Mouse (Mus musculus) spleen, postnatal 36 days (tissue): ENCODE measurements around the gene Tll2.

Experiments
- DNase-seq, 2 experiments: peaks; one replicate each; pipeline ENCODE4 v3.0.0; 2022; ENCODE audit warnings: low spot score in 2 of 2, mixed read lengths in 1 of 2

The Tll2 gene

GRCm38 (mm10) chr19:41206811-41207344 lies at the start of gene Tll2:
Tll2 (minus strand) TSS chr19:41206835.
- DNase-seq: peak; percentile 15 to 30

- no peak for DNase-seq
These were observed 47.9 kb upstream of the Tll2 start for GRCm38 (mm10) chr19:41254584-41254983.

GRCm38 (mm10) chr19:41248968-41249367 lies 42.3 kb upstream of the Tll2 start:
- DNase-seq: no peak

GRCm38 (mm10) chr19:41248271-41248670 lies 41.6 kb upstream of the Tll2 start:
- no peak for DNase-seq

- DNase-seq: no peak
These were observed 39.6 kb upstream of the Tll2 start for GRCm38 (mm10) chr19:41246271-41246670.

GRCm38 (mm10) chr19:41244581-41244980 lies 37.9 kb upstream of the Tll2 start:
- peak; percentile 12 to 23 for DNase-seq

- DNase-seq: no peak
These were observed 35.4 kb upstream of the Tll2 start for GRCm38 (mm10) chr19:41241997-41242396.

- DNase-seq: no peak
These were observed 27.1 kb upstream of the Tll2 start for GRCm38 (mm10) chr19:41233698-41234097.

GRCm38 (mm10) chr19:41208326-41208725 lies 1.7 kb upstream of the Tll2 start:
- DNase-seq: no peak

- DNase-seq: no peak
These were observed 409 bp downstream of the Tll2 start for GRCm38 (mm10) chr19:41206041-41206810.

GRCm38 (mm10) chr19:41204159-41205081 lies 2.2 kb downstream of the Tll2 start:
- no peak for DNase-seq

GRCm38 (mm10) chr19:41197606-41198005 lies 9.0 kb downstream of the Tll2 start:
- DNase-seq: no peak

- no peak for DNase-seq
These were observed 13.3 kb downstream of the Tll2 start for GRCm38 (mm10) chr19:41193379-41193778.

GRCm38 (mm10) chr19:41192953-41193352 lies 13.7 kb downstream of the Tll2 start:
- DNase-seq: no peak

- no peak for DNase-seq
These were observed 14.9 kb downstream of the Tll2 start for GRCm38 (mm10) chr19:41191724-41192123.

GRCm38 (mm10) chr19:41190876-41191434 lies 15.7 kb downstream of the Tll2 start:
- DNase-seq: no peak

- DNase-seq: no peak
These were observed 29.3 kb downstream of the Tll2 start for GRCm38 (mm10) chr19:41177331-41177730.

GRCm38 (mm10) chr19:41176881-41177280 lies 29.8 kb downstream of the Tll2 start:
- no peak for DNase-seq

- no peak for DNase-seq
These were observed 40.8 kb downstream of the Tll2 start for GRCm38 (mm10) chr19:41165914-41166235.

- DNase-seq: no peak
These were observed 41.3 kb downstream of the Tll2 start for GRCm38 (mm10) chr19:41165144-41165913.

- DNase-seq: no peak
These were observed 42.1 kb downstream of the Tll2 start for GRCm38 (mm10) chr19:41164447-41165095.
